Mouse (Mus musculus) MEL (cell line): Measurements from ENCODE around the gene Nlrp4a.
"Not testable (repeated sequence)": the region's sequence is repeated elsewhere in the genome, so short reads cannot be mapped to it uniquely, and the experiment has no call there.

ENCODE experiments used
- CTCF ChIP-seq, 3 experiments: IDR thresholded peaks in 2 of 3; conservative IDR thresholded peaks in 1 of 3; 2 replicates each; pipeline ENCODE4 v1.5.1; 2011 to 2012; ENCODE audit warnings: low read length in 3 of 3, low read depth in 2 of 3, mild to moderate bottlenecking in 2 of 3, improper control_type of control experiment in 1 of 3, inconsistent platforms in 1 of 3, mixed read lengths in 1 of 3, moderate library complexity in 1 of 3; ENCODE audit not compliant: control insufficient read depth in 1 of 3, insufficient read depth in 1 of 3, poor library complexity in 1 of 3, severe bottlenecking in 1 of 3
- GATA1 ChIP-seq: IDR thresholded peaks from 2 replicates; pipeline ENCODE4 v1.6.1; 2011; ENCODE audit warnings: low read depth, low read length, improper control_type of control experiment
- HCFC1 ChIP-seq: IDR thresholded peaks from 2 replicates; pipeline ENCODE4 v1.6.1; 2012; ENCODE audit warnings: low read depth, mild to moderate bottlenecking, inconsistent platforms, low read length, improper control_type of control experiment, moderate library complexity
- JUND ChIP-seq: IDR thresholded peaks from 2 replicates; pipeline ENCODE4 v1.6.1; 2011; ENCODE audit warnings: low read depth, mild to moderate bottlenecking, improper control_type of control experiment, low read length
- KAT2A ChIP-seq: conservative IDR thresholded peaks from 2 replicates; pipeline ENCODE4 v1.6.1; 2012; ENCODE audit warnings: low read depth, low read length, improper control_type of control experiment, inconsistent platforms
- MAFK ChIP-seq: IDR thresholded peaks from 2 replicates; pipeline ENCODE4 v1.6.1; 2011; ENCODE audit warnings: low read depth, mild to moderate bottlenecking, low read length, improper control_type of control experiment, borderline replicate concordance
- MAX ChIP-seq: IDR thresholded peaks from 2 replicates; pipeline ENCODE4 v1.6.1; 2011; ENCODE audit warnings: low read length, improper control_type of control experiment
- MEF2A ChIP-seq: IDR thresholded peaks from 2 replicates; pipeline ENCODE4 v1.6.1; 2014; ENCODE audit warnings: low read depth, mild to moderate bottlenecking, inconsistent platforms, low read length, improper control_type of control experiment; ENCODE audit not compliant: poor library complexity, insufficient replicate concordance, severe bottlenecking; ENCODE audit errors: extremely low read depth
- NELFE ChIP-seq: IDR thresholded peaks from 2 replicates; pipeline ENCODE4 v1.6.1; 2011; ENCODE audit warnings: low read depth, low read length, improper control_type of control experiment
- POLR2A ChIP-seq, 2 experiments: IDR thresholded peaks; 2 replicates each; pipeline ENCODE4 v1.6.1; 2011 to 2012; ENCODE audit warnings: low read length in 2 of 2, mild to moderate bottlenecking in 2 of 2, control low read depth in 1 of 2, improper control_type of control experiment in 1 of 2, low read depth in 1 of 2, moderate library complexity in 1 of 2; ENCODE audit not compliant: control insufficient read depth in 1 of 2, insufficient read depth in 1 of 2, poor library complexity in 1 of 2
- RCOR1 ChIP-seq: IDR thresholded peaks from 2 replicates; pipeline ENCODE4 v1.6.1; 2012; ENCODE audit warnings: low read depth, mild to moderate bottlenecking, inconsistent platforms, low read length, improper control_type of control experiment
- TAL1 ChIP-seq: IDR thresholded peaks from 2 replicates; pipeline ENCODE4 v1.6.1; 2012; ENCODE audit warnings: mild to moderate bottlenecking, inconsistent platforms, low read length, moderate library complexity, mixed read lengths
- ZKSCAN1 ChIP-seq: IDR thresholded peaks from 2 replicates; pipeline ENCODE4 v1.6.1; 2012; ENCODE audit warnings: low read depth, mild to moderate bottlenecking, inconsistent platforms, low read length, improper control_type of control experiment, moderate library complexity

DNA sequence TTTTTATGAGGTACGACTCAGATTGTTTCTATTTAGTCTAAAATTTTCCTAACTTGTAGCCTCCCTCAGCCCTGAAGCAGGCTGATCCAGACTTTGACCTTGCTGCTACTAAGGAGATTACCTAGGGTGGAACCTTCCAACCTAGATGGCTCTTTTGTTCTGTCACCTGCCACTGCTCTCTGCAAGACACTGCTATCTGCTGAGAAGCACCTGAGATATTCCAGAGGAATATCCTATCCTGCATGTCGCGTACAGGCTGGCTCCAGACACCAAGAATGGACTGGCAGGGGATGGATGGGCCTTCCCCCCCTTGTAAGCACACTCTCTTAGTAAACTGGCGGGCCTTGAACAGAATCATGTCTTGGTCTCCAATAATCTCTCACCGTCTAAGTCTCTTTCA lies 48.2 kb upstream of the Nlrp4a start:
- TF ChIP-seq HCFC1; CTCF (IDR thresholded peaks at IDR 0.05 in 2 of 3, conservative IDR thresholded peaks at IDR 0.05 in 1 of 3; ENCODE audit: control insufficient read depth in 1 of 3, insufficient read depth in 1 of 3, low read depth in 2 of 3, low read length in 3 of 3, poor library complexity in 1 of 3, severe bottlenecking in 1 of 3); KAT2A; MEF2A; RCOR1; MAX; GATA1; POLR2A (IDR thresholded peaks at IDR 0.05; ENCODE audit: control insufficient read depth in 1 of 2, insufficient read depth in 1 of 2, low read depth in 1 of 2, low read length in 2 of 2, poor library complexity in 1 of 2); TAL1; JUND; MAFK; NELFE; ZKSCAN1: not testable (repeated sequence)
